Mouse (Mus musculus) embryonic fibroblast, embryonic 13.5 days (primary cell): ENCODE data around the gene Cutc. TPM values are rescaled to one million over a fixed set of nuclear protein-coding genes. Genes with fewer than 3 reads are reported as not detected.

Experiments used
- H3K27ac ChIP-seq: 2 replicates; pipeline ENCODE4 v1.5.1; 2012; ENCODE audit warnings: low read length, control low read depth, inconsistent platforms; ENCODE audit not compliant: insufficient read depth
- H3K4me1 ChIP-seq: 2 replicates; pipeline ENCODE4 v1.6.1; 2011; ENCODE audit warnings: low read length; ENCODE audit not compliant: control insufficient read depth, insufficient read depth
- H3K4me3 ChIP-seq: 2 replicates; pipeline ENCODE4 v1.5.1; 2011; ENCODE audit warnings: mild to moderate bottlenecking, control low read depth, low read length; ENCODE audit not compliant: insufficient read depth
- CTCF ChIP-seq: IDR thresholded peaks from 2 replicates; pipeline ENCODE4 v1.5.1; 2011; ENCODE audit warnings: mild to moderate bottlenecking, control low read depth, low read length, moderate library complexity, borderline replicate concordance; ENCODE audit not compliant: insufficient read depth
- POLR2A ChIP-seq: IDR thresholded peaks from 2 replicates; pipeline ENCODE4 v1.6.1; 2011; ENCODE audit warnings: low read depth, mild to moderate bottlenecking, control low read depth, low read length, moderate library complexity
- polyA plus RNA-seq: library from polyadenylated mRNA; stranded (reverse); fragments of >200 nt; gene quantifications from 2 replicates; pipeline ENCODE4 v1.2.4, GENCODE M21; 2011; ENCODE audit warnings: low read depth; ENCODE audit not compliant: missing spikeins, insufficient read length

Gene Cutc
- polyA plus RNA-seq, 1 experiment = 4.3 TPM

DNA sequence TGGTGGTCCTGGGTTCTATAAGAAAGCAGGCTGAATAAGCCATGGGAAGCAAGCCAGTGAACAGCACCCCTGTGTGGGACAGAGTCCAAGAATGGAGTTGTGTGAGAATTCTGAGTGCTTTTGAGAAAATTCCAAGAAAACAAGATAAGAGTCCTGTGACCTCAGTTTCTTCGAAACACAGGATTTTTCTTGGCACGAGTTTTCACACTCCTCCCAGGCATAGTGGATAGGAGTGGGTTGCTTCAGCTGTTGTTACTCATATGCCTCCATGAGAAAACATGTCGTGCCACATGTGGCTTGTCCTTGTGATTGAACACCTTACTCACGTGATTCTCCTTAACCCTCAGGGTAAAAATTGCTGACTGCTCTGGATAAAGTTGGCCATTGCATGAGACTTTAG is 4.9 kb upstream of the Cutc start:
- TF ChIP-seq CTCF = no peak
- TF ChIP-seq POLR2A = no peak
- H3K4me3 ChIP-seq = no peak overlapping the region
- H3K4me1 ChIP-seq = no peaks in the 10 kb centered on the region
- no peak overlapping the region for H3K27ac ChIP-seq

DNA sequence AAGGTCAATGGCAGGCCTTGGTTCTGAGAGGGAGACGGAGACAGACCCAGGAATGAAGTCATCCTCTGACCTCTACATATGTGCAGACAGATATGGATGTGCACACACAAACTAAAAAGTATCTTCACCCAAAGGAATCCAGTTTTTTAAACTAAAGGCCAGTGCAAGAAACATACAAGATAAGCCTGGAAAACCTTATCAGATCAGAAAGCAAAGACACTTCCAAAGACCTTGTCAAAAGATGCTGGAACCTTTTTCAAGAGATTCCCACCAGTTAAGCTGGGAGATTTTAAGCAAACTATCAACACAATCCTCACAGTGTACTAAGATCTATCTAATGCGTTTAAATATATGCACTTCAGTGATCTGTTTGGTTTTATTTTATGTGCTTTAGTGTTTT is 2.8 kb upstream of the Cutc start:
- Histone ChIP-seq H3K27ac (no peak overlapping the region), H3K4me1 (no peaks in the 10 kb centered on the region), H3K4me3 (no peak overlapping the region)
- no peak for TF ChIP-seq CTCF
- no peak for TF ChIP-seq POLR2A

DNA sequence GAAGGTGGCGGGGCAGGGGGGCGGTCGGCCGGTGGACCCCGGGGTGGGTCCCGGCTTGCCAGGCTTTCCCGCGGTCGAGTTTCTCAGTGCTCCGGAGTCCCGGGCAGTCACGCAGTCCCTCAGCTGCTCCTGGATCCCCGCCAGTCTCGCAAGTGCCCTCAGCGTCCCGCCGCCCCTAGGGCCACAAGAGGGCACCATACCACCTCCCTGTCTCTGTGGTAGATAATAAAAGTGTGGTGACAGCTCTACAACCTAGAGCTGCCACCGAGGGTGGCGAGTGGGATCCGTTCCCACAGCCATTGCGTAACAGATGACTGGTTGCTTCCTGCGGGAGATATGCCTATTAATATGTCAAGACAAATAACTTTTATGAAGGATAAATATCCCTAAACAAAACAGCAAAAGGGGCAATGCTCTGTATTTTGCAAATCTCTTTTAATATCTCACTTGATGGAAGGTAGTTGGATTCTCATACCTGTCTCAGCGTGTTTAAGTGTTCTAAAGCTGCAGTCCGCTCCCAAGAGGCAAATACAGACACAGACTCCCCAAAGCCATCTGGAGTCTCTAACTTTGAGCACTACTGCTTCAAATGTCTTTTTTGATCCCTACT is 535 bp downstream of the Cutc start:
- TF ChIP-seq CTCF (peak; percentile 77; the same call in 1 of the 2 replicates), POLR2A (no peak)
- Histone ChIP-seq H3K4me3 (peak overlapping the region; percentile 69), H3K27ac (peak overlapping the region; percentile 83), H3K4me1 (no peaks in the 10 kb centered on the region)

DNA sequence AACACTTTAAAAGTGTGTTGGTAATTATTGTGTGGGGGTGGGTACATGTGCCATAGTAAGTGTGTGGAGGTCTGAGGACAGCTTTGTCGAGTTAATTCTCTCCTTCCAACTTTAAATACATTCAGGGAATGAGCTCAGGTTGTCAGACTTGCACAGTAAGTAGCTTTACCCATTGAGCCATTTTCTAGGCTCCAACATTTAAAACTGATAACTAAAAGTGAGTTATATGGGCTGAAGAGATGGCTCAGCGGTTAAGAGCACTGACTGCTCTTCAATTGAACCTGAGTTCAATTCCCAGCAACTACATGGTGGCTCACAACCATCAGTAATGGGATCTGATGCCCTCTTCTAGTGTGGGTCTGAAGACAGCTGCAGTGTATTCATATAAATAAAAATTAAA is 1.4 kb downstream of the Cutc start:
- Histone ChIP-seq H3K4me3 (no peak overlapping the region), H3K4me1 (no peaks in the 10 kb centered on the region)
- TF ChIP-seq POLR2A (no peak), CTCF (no peak)

DNA sequence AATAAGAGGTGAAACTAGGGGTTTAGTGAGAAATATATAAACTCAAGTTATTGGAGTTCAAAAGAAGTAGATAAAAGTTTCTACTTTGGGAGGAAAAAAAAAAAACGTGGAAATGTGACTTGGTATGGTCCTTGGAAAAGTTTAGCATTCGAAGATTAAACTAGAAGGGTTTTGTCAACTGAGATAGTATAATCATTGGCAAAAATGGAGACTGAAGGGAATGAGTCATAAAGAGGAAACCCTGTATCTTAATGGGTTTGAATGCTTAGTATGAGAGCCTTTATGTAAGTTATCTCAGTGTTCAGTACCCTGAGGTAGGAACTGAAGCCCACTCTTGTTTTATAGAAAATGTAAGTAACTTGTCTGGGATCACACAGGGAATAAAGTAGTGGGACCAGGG is 2.1 kb downstream of the Cutc start:
- TF ChIP-seq POLR2A (no peak), CTCF (no peak)
- Histone ChIP-seq H3K4me3 (no peak overlapping the region), H3K4me1 (no peaks in the 10 kb centered on the region), H3K27ac (no peak overlapping the region)

More for the DNA sequence above, 1.4 kb downstream of the Cutc start:
- no peak overlapping the region for H3K27ac ChIP-seq

DNA sequence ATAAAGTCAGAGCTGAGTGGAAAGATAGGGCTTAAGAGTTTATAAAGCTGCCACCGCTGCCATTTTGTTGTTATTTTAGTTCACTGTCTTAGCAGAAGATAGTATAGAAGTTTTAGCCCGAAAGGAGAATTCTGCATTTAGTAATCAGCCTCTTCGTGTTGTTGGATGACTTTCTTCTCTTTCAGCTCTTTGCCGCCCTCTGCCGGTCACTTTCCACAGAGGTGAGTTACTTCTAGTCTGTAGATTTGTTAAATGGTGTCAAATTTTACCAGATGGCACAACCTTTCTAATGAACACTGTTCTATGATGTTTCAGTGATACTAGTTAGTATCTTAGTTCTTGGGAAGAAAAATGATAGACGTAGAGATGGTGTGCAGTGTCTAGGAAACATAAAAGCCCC is 7.7 kb downstream of the Cutc start:
- TF ChIP-seq CTCF = no peak
- no peak for TF ChIP-seq POLR2A
- Histone ChIP-seq H3K27ac (no peak overlapping the region), H3K4me3 (no peak overlapping the region), H3K4me1 (no peaks in the 10 kb centered on the region)

DNA sequence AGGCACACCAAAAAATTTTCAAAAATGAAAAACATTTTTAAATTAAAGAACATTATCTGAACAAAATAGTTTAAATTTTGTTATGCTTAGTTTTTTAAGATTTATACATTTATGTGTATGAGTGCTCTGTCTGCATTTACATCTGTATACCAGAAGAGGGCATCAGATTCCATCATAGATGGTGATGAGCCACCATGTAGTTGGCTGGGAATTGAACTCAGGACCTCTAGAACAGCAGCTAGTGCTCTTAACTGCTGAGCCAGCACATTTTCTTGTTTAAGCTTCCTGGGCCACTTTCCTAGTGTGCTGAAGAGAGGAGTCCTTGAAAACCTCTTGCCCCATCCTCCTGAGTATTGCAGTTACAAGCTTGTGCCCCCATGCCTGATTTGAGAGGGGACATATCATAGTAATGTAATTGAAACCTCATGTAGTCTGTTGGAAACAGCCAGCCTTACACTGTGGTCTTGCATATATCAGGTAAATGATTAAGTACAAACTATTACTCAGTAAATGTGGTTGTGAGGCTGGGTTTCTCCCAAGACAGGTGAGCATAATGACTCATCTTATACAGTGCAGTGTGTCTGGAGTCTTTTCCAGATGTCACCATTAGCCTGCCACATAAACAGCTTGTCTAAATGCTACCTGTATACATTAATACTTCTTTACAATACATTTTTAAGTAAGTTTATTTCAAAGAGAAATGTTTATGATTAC is 8.9 kb downstream of the Cutc start:
- Histone ChIP-seq H3K4me1 (no peaks in the 10 kb centered on the region), H3K4me3 (no peak overlapping the region), H3K27ac (no peak overlapping the region)
- TF ChIP-seq CTCF = no peak
- no peak for TF ChIP-seq POLR2A

DNA sequence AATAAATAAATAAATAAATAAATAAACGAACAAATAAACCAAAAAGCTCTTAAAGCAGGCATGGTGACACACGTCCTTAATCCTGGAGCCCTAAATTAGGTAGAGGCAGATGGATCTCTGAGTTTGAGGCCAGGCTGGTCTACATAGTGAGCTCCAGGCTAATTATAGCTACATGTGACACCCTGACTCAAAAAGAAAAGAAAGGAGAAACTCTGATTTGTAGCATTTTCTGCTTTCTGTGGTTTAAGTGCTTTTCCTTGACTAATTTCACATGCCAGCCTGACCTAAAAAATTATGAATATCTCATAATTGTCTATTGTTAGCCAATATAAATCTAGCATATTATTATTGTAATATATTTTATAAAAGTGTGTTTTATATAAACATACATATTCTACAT is 9.6 kb downstream of the Cutc start:
- no peak overlapping the region for H3K27ac ChIP-seq
- no peaks in the 10 kb centered on the region for H3K4me1 ChIP-seq
- TF ChIP-seq CTCF = no peak
- no peak for TF ChIP-seq POLR2A
- no peak overlapping the region for H3K4me3 ChIP-seq

DNA sequence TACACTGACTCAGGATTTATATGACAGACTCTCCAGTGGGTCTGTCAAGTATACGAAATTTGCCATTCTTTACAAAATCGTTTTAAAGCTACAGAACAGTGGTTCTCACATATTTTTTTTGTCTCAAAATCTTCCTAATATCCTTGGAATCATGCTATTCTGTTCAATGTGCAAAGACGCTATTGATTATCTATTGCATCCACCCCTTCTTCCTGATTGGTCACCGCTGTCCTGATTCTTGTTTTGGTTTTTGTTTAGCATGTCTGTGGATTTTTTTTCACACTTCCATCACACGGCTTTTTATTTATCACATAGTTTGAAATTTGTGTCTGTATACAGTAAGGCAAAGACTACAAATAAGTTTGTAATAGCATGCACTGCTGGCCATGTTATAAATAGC is 13.7 kb downstream of the Cutc start:
- Histone ChIP-seq H3K4me3 (no peak overlapping the region), H3K27ac (no peak overlapping the region), H3K4me1 (no peaks in the 10 kb centered on the region)
- TF ChIP-seq CTCF (no peak), POLR2A (no peak)

DNA sequence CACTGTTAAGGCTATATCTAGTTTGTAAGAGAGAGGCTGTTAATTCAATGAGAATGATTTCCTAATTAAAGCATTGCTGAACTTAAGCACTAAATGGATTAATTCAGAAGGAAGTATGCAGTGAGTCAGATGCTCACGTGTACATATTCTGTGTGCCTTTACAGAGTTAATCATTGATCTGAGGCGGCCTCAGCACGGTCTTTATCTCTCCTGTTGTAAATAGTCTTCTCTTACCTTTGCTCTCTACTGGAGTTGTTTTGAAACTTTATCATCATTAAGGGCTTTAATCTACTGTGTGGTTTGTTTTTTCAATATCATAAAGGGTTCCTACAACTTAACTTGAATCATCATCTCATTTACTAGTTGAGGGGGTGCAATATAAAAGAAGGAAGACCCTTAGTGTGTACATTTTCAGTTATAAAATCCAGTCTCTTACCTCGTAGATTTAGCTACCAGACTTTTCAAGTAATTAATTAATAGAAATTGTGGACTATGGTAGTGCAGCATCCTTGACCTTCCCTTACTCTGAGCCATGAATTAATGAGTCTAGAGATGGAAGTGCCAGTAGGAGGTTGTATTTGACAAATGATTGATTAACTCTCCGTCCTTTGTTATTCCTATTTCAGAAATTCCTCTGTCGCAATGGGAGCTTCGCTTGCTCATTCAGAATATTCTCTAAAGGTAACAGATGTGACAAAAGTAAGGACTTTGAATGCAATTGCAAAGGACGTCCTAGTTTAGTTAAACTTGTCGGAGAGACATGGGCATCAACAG is 14.9 kb downstream of the Cutc start:
- TF ChIP-seq POLR2A (no peak), CTCF (no peak)
- Histone ChIP-seq H3K4me3 (no peak overlapping the region), H3K4me1 (no peaks in the 10 kb centered on the region)

More for the DNA sequence above, 14.9 kb downstream of the Cutc start:
- H3K27ac ChIP-seq = no peak overlapping the region
